Mouse (Mus musculus): Measurements from ENCODE around the gene Katnal1.

DNA sequence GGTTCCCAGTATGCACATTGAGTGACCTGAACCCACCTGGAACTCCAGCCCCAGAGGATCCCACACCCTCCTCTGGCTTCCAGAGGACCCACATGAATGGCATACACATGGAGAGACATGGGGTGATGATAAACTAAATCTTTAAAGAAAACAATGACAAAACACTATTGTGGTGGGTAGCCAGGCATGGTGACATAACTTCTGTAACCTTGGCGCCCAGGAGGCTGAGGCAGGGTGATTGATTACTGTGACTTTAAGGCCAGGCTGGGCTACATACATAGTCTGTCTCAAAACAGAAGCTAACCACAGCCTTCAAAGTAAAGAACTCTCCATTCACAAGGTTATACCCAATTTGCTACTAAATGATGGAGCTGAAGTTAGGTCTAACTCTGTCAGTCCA lies 35.1 kb upstream of the Katnal1 start:
- TF ChIP-seq CTCF (IDR thresholded peaks at IDR 0.05; ENCODE audit: control insufficient read depth, insufficient read depth, low read length) = no peak
- no peak for TF ChIP-seq POLR2A (IDR thresholded peaks at IDR 0.05; ENCODE audit: borderline replicate concordance, control insufficient read depth, low read depth, low read length)
